Mouse (Mus musculus) forebrain, embryonic 10.5 days (tissue): ENCODE measurements around the gene Spint2. TPM values are rescaled to one million over a fixed set of nuclear protein-coding genes. Genes with fewer than 3 reads are reported as not detected.
A peak's percentile ranks its signal among the peaks of the same experiment; 100 is the strongest.

Experiments used
- DNase-seq: peaks from one replicate; pipeline ENCODE4 v3.0.0-alpha.2; 2017; ENCODE audit warnings: low spot score; ENCODE audit errors: extremely low spot score
- H3K27ac ChIP-seq: fragments of 300-500 bp; sonication (generic); 2 replicates; pipeline ENCODE4 v1.5.1; 2016; ENCODE audit warnings: mild to moderate bottlenecking
- H3K27me3 ChIP-seq: fragments of 300-500 bp; sonication (generic); 2 replicates; pipeline ENCODE4 v1.6.1; 2016; ENCODE audit warnings: mild to moderate bottlenecking; ENCODE audit not compliant: poor library complexity, severe bottlenecking
- H3K36me3 ChIP-seq: fragments of 300-500 bp; sonication (generic); replicated peaks from 2 replicates; pipeline ENCODE4 v1.6.1; 2016; ENCODE audit warnings: mild to moderate bottlenecking, moderate library complexity
- H3K4me1 ChIP-seq: fragments of 300-500 bp; sonication (generic); 2 replicates; pipeline ENCODE4 v1.6.1; 2016
- H3K4me3 ChIP-seq: fragments of 300-500 bp; sonication (generic); 2 replicates; pipeline ENCODE4 v1.5.1; 2016; ENCODE audit warnings: mild to moderate bottlenecking, moderate library complexity
- H3K9me3 ChIP-seq: fragments of 300-500 bp; sonication (generic); 2 replicates; pipeline ENCODE4 v1.6.1; 2016; ENCODE audit warnings: mild to moderate bottlenecking, moderate library complexity
- WGBS: fragments of 180-500 bp; shearing (Covaris S2); methylation state at CpG from one replicate; pipeline ENCODE4 v1.1.7; 2016; 5-methylcytosine and 5-hydroxymethylcytosine counted together
- polyA plus RNA-seq: library from polyadenylated mRNA; unstranded; fragments of >200 nt; fragmentation: Nextera tagmentation; extraction: Ambion mirVana; gene quantifications from 2 replicates; pipeline ENCODE4 v1.2.1, GENCODE M21; 2016

The Spint2 gene
- polyA plus RNA-seq, 1 experiment from 2014 or later: 50.8 TPM

DNA sequence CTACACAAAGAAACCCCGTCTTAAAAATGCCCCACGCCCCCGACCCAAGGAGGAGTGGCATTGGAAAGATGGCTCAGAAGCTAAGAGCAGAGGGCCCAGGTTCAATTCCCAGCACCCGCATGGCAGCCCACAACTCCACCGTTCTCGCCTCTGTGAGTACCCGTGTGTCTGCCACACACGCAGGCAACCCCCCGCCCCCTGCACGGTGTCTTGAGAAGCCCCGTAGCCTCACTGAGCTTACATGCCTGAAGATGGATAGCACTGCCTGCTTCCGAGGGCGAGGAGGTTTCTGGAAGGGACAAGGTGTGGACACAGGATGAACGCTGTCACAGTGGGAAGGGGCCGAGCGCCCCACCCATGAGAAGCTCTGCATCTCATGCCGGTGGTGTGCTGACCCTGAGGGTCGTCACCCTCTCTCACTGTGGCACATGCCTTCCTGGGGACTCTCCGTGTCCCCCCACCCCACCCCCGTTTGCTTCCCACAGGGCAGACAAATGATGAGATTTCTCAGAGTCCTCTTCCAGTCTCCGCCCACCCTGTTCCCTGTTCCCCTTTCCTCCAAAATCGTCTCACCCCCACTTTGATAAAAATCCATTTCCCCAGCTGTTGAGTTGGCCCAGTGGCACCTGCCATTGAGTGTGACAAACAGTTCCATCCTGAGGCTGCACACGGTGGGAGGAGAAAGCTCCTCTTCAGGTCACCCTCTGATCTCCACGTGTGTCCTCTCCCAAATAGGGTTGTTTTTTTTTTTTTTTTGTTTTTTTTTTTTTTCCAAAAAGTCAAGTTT, 14.3 kb upstream of the Spint2 start:
- Histone ChIP-seq H3K27me3 (peaks cover 25% of the 10 kb centered on the region), H3K4me3 (no peak overlapping the region), H3K27ac (0 out of 2 replicates have a peak overlapping the region, but pooled peaks have one; percentile 15), H3K4me1 (peaks cover 34% of the 10 kb centered on the region), H3K36me3 (no peaks in the 10 kb centered on the region), H3K9me3 (no peaks in the 10 kb centered on the region)
- DNase-seq: no peak
- 87% methylated on average over 24 of the region's 24 CpGs for WGBS

DNA sequence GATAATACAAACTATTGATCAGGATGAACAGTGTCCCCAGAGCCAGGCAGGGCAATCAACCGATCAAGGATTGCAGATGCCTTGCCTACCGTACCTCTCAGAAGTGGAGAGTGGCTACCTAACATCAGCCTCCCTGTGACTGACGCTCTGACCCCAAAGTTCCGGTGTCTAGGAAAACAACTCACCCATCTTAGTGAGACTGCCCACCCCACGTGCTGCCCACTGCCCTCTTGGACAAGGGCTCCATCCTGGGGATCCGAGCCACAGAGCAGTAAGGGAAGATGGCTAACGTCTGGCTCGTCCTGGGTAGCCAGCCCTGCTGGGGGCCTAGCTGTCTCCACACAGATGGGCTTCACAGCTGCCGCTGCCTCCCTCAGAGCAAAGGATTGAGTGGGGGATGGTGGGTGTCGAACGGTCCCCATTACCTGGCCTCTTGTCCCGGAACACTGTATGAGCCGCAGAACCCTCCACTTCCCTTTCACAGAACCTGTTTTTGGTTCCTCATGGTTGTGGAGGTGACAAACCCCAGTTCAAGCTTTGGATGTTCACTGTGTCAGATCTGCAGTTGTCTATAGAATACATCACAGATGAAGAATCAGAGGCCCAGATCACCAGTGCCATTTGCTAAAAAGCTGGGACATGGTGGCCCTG, 12.5 kb upstream of the Spint2 start:
- 75% methylated on average over 13 of the region's 13 CpGs for WGBS
- Histone ChIP-seq H3K4me3 (no peak overlapping the region), H3K4me1 (peaks cover 47% of the 10 kb centered on the region), H3K36me3 (no peaks in the 10 kb centered on the region), H3K27ac (peak overlapping the region; percentile 84), H3K27me3 (peaks cover 43% of the 10 kb centered on the region), H3K9me3 (no peaks in the 10 kb centered on the region)
- no peak for DNase-seq

DNA sequence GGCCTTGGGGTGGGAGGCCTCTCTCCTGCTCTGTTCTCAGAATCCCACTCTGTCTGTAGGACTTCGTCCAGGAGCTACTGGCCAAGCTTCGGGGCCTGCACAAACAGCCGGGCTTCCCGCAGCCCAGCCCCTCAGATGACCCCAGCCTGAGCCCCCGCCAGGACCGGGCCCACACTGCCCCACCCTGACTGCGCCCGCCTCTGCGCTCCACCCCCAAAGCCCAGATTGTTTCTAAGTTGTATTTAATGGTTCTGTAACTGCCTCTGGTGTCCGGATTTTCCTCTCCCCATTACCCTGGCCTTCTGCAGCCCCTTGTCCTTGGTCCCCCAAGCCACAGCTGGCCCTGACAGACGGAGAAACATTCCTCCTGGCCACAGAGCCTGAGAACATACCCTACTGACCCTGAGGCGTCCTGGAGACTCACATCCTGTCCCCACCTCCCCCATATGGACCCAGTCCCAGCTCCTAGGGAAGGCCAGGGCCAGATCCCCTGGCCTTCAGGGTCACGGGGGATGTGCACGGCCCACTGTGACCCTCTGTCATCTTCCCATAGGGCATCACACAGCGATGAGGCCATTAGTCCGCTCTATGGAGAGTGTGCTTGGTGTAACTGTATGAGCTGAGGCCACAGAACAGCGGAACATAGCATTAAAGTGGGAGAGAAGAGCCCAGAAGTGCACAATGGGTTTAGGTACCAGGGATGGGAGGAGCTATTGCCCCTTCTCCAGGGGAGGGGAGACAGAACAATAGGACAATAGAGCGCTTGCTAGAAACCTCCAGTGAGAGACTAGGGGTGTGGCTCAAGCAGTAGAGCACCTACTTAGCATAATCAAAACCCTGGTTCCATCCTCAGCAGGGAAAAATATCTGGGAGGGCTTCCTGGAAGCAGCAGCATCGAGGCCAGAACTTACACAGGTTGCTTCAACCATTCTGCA, 11.7 kb upstream of the Spint2 start:
- Histone ChIP-seq H3K27ac (peak overlapping the region; percentile 84), H3K4me3 (peak overlapping the region; percentile 12; the same call in 1 of the 2 replicates), H3K4me1 (peaks cover 54% of the 10 kb centered on the region), H3K9me3 (no peaks in the 10 kb centered on the region), H3K36me3 (no peaks in the 10 kb centered on the region), H3K27me3 (peaks cover 49% of the 10 kb centered on the region)
- 29% methylated on average over 19 of the region's 19 CpGs for WGBS
- DNase-seq: no peak

DNA sequence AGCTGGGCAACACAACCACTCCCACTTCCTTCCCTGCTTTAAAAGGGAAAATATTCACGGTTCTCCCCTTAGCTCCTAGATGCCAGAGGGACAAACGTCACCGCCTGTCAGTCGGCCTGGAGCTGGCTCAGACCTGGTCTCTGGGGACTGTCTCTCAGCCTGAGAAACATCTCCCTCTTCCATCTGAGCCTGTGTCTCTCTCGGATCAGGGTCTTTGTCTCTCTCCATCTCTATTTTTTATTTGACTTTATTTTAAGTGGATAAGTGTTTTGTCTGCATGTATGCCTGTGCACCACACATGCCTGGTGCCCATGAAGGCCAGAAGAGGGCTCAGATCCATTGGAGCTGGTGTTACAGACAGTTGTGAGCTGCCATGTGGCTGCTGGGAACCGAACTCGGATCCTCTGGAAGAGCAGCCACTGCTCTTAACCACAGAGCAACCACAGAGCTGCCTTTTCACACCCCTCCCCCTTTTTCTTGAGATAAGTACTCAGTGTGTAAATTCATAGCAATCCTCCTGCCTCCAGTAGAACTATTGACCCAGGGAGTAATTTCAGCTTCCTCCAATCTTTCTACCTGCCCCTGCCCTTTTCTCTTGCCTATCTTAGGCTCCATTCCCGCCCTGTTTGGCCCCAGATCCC, 10.9 kb upstream of the Spint2 start:
- H3K4me3 ChIP-seq: peak overlapping the region; percentile 31
- peaks cover 54% of the 10 kb centered on the region for H3K4me1 ChIP-seq
- 29% methylated on average over 8 of the region's 8 CpGs for WGBS

DNA sequence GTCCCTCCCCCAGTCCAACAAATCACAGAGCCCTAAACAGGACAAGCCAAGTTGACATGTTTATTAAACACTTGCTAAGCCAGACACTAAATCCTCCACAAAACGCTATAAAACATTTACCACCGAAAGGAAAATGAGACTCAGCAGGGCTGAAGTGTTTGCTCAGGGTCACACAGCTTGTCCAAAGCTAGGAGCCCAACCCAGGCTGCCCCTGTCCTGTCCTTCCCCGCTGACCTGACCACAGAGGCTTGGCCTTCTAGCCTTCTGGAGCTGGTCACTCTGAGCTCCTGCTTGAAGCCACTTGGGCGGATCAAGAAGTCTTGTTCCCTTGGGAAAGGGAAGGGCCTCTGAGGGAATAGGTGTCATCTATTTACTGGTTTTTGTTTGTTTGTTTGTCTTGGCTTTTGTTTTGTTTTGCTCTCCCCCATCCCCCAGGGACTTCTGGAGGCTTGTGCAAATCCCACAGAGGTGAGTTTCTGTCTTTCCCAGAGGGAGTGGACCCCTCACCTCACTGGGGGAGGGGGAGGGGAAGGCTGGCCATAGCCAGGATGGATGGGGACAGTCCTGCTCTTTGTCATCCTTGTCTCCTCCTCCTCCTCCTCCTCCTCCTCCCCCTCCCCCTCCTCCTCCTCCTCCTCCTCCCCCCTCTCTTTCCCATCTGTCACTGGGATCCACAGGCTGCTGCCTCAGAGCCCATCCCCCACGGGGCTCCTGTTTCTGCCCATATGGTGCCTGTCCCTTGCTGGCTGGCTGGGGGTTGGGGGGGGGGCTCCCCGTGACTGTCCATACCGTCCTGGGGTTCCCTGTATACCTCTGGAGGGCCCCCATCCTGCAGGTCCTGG, 10.1 kb upstream of the Spint2 start:
- peaks cover 54% of the 10 kb centered on the region for H3K4me1 ChIP-seq
- WGBS: 27% methylated on average over 7 of the region's 7 CpGs

More for the DNA sequence above, 10.9 kb upstream of the Spint2 start:
- H3K27me3 ChIP-seq: peaks cover 58% of the 10 kb centered on the region
- no peaks in the 10 kb centered on the region for H3K9me3 ChIP-seq
- DNase-seq: no peak
- H3K36me3 ChIP-seq: no peaks in the 10 kb centered on the region
- peak overlapping the region; percentile 84 for H3K27ac ChIP-seq

DNA sequence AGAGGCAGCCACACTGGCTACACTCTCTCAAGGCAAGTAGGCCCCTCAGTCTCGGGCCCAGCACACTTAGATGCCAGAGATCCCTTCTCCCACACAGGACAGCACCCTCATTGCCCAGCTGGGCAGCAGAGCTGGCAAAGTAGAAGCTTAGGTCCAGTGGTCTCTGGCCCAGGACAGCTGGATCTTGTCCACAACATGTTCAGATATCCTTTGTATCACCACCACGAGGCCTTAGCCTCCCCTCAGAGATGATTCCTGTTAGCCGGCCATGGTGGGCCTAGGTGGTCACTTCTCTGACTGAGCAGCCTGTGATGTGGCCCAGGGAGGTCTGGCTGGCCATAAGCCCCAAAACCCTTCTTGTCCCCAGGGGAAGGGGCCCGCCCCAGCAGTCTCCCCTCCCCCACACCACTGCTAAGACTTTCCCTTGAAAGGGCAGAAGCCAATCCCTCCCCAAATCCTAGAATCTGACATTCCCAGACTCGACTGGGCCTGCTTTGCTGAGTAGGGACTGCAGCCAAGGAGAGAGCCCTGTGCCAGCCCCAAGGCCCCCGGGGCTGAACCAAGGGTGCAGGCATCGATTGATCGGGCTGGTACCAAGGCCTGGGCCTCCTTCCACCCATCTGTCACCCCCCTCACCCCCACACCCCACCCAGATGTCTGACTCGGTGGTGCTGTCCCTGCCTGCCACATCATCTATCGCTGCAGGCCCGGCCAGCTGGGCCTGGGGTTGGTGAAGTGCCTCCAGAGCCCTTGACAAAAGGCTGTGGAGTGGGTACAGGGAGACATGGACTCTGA, 9.2 kb upstream of the Spint2 start:
- Histone ChIP-seq H3K9me3 (no peaks in the 10 kb centered on the region), H3K4me3 (peak overlapping the region; percentile 11; the same call in 1 of the 2 replicates), H3K27me3 (peaks cover 65% of the 10 kb centered on the region), H3K27ac (peak overlapping the region; percentile 84), H3K4me1 (peaks cover 54% of the 10 kb centered on the region), H3K36me3 (no peaks in the 10 kb centered on the region)
- no peak for DNase-seq
- 46% methylated on average over 11 of the region's 11 CpGs for WGBS

More for the DNA sequence above, 10.1 kb upstream of the Spint2 start:
- peak overlapping the region; percentile 31 for H3K4me3 ChIP-seq
- H3K36me3 ChIP-seq: no peaks in the 10 kb centered on the region
- peaks cover 65% of the 10 kb centered on the region for H3K27me3 ChIP-seq
- DNase-seq: peak; percentile 35
- peak overlapping the region; percentile 84 for H3K27ac ChIP-seq
- H3K9me3 ChIP-seq: no peaks in the 10 kb centered on the region

DNA sequence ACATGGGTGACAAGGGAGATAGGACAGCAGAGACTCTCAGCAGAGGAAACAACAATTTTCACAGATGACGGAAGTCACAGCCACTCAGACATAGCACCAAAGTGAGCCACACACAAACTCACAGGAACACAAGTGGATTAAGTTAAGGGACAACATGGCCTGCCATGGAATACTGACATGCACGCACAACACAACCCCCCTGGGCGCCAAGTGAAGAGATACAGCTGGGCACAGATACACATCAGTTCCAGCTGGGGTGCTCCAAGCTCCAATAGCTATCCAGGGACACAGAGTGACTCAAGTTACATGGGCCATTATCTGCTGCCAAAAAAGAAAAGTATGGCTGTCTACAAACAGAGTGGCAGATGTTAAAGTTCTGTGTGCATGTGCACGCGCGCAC, 8.1 kb upstream of the Spint2 start:
- no peaks in the 10 kb centered on the region for H3K9me3 ChIP-seq
- H3K27me3 ChIP-seq: peaks cover 73% of the 10 kb centered on the region
- peaks cover 54% of the 10 kb centered on the region for H3K4me1 ChIP-seq
- no peak for DNase-seq
- 85% methylated on average over 6 of the region's 6 CpGs for WGBS
- peak overlapping the region; percentile 62 for H3K4me3 ChIP-seq
- H3K27ac ChIP-seq: no peak overlapping the region
- H3K36me3 ChIP-seq: no peaks in the 10 kb centered on the region

DNA sequence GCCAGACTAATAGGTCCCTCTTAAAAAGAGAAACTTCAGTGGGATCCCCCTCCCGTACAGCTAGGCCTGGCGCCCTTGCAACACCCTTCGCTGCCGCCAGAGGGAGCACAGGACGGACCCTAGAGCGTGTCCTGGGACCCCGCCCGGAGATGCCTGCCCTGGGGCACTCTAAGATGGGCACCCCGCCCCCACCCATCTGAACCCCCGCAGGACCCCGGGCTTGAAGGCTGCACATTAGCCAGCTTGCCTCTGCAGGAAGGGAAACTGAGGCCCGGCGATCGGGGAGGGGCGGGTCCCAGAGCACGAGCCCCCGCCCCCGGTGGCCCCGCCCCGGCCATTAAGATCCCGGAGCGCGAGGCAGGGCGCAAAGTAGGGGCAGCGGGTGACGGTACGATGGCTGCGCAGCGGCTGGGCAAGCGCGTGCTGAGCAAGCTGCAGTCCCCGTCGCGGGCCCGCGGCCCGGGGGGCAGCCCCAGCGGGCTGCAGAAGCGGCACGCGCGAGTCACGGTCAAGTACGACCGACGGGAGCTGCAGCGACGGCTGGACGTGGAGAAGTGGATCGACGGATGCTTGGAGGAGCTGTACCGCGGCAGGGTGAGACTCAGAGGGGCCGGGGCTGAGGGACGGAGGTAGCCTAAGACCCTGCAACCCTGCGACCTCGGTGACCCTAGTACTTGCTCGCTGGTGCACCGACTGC, 7.4 kb upstream of the Spint2 start, which contains the start of gene Ppp1r14a:
Ppp1r14a (plus strand) TSS at position 367 of the 697 bp plus-strand sequence.
- H3K36me3 ChIP-seq: no peaks in the 10 kb centered on the region
- peak within 1 kb of the TSS; percentile 84 for H3K27ac ChIP-seq
- peaks cover 78% of the 10 kb centered on the region for H3K27me3 ChIP-seq
- no peaks in the 10 kb centered on the region for H3K9me3 ChIP-seq
- peak; percentile 79 for DNase-seq
- under 1% methylated on average over 59 of the region's 59 CpGs for WGBS
- H3K4me1 ChIP-seq: peaks cover 52% of the 10 kb centered on the region
- H3K4me3 ChIP-seq: peak within 1 kb of the TSS; percentile 62

DNA sequence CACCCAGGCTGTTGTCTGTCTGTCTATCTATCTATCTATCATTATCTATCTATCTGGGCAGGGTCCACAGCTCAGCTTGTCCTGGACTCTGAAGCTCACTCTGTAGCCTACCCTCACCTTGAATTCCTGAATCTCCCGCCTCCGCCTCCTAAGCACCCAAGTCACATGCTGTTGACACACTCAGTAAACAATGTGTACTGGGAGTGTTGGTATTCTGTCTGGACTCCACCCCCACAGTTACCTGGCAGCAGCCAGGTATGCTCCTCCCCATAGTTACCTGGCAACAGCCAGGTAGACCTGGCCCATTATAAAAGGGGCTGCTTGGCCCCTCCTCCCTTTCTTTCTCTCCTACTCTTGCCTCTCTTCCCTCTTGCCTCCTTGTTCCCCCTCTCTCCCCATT, 6.4 kb upstream of the Spint2 start:
- no peak overlapping the region for H3K27ac ChIP-seq
- no peaks in the 10 kb centered on the region for H3K36me3 ChIP-seq
- H3K4me3 ChIP-seq: no peak overlapping the region
- 90% methylated on average over 2 of the region's 2 CpGs for WGBS
- H3K27me3 ChIP-seq: peaks cover 75% of the 10 kb centered on the region
- no peak for DNase-seq
- H3K9me3 ChIP-seq: no peaks in the 10 kb centered on the region
- peaks cover 42% of the 10 kb centered on the region for H3K4me1 ChIP-seq

DNA sequence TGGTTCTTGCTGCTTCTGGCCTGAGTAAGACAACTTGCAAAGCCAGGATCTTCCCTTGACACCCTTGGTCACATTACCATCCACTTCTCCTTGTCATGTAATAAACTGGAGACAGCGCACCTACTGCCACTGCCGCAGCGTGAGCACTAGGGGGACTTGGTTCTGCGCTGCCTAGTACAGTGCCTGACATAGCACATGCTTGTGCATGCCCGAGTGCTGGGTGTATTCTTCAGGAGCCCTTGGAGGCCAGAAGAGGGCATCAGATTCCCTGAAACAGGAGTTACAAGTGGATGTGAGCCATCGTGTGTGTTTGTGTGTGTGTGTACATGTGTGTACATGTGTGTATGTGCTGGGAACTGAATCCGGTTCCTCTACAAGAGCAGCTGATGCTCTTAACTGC, 5.8 kb upstream of the Spint2 start:
- H3K36me3 ChIP-seq: no peaks in the 10 kb centered on the region
- 91% methylated on average over 7 of the region's 7 CpGs for WGBS
- no peak overlapping the region for H3K4me3 ChIP-seq
- no peak for DNase-seq
- H3K4me1 ChIP-seq: peaks cover 36% of the 10 kb centered on the region
- H3K27ac ChIP-seq: no peak overlapping the region
- peaks cover 75% of the 10 kb centered on the region for H3K27me3 ChIP-seq
- H3K9me3 ChIP-seq: no peaks in the 10 kb centered on the region
